Mouse (Mus musculus) erythroblast, embryonic 14.5 days (primary cell): ENCODE data around the gene Commd8. TPM values are rescaled to one million over a fixed set of nuclear protein-coding genes. Genes with fewer than 3 reads are reported as not detected.

Experiments used
- H3K27me3 ChIP-seq: 2 replicates; pipeline ENCODE4 v1.6.1; 2012; ENCODE audit warnings: inconsistent platforms; ENCODE audit not compliant: control insufficient read depth
- H3K36me3 ChIP-seq: 2 replicates; pipeline ENCODE4 v1.6.1; 2012; ENCODE audit warnings: mild to moderate bottlenecking, inconsistent platforms; ENCODE audit not compliant: control insufficient read depth
- H3K4me1 ChIP-seq: 2 replicates; pipeline ENCODE4 v1.6.1; 2012; ENCODE audit warnings: inconsistent platforms; ENCODE audit not compliant: control insufficient read depth
- H3K4me3 ChIP-seq: replicated peaks from 2 replicates; pipeline ENCODE3; 2012; ENCODE audit warnings: moderate library complexity, mild to moderate bottlenecking, inconsistent platforms
- H3K9me3 ChIP-seq: 2 replicates; pipeline ENCODE4 v1.6.1; 2012; ENCODE audit warnings: low read length, inconsistent platforms, mixed read lengths; ENCODE audit not compliant: control insufficient read depth
- GATA1 ChIP-seq: IDR thresholded peaks from 2 replicates; pipeline ENCODE4 v1.6.1; 2012; ENCODE audit warnings: low read length, inconsistent platforms, mixed read lengths
- TAL1 ChIP-seq: IDR thresholded peaks from 3 replicates; pipeline ENCODE4 v1.6.1; 2012; ENCODE audit warnings: low read length, inconsistent platforms, mixed read lengths
- polyA plus RNA-seq: library from polyadenylated mRNA; stranded (reverse); fragments of >175 nt; gene quantifications from 2 replicates; pipeline ENCODE4 v1.2.3, GENCODE M21; 2012

Gene Commd8
- 0.12 and 0.59 TPM in 2 replicates for polyA plus RNA-seq

DNA sequence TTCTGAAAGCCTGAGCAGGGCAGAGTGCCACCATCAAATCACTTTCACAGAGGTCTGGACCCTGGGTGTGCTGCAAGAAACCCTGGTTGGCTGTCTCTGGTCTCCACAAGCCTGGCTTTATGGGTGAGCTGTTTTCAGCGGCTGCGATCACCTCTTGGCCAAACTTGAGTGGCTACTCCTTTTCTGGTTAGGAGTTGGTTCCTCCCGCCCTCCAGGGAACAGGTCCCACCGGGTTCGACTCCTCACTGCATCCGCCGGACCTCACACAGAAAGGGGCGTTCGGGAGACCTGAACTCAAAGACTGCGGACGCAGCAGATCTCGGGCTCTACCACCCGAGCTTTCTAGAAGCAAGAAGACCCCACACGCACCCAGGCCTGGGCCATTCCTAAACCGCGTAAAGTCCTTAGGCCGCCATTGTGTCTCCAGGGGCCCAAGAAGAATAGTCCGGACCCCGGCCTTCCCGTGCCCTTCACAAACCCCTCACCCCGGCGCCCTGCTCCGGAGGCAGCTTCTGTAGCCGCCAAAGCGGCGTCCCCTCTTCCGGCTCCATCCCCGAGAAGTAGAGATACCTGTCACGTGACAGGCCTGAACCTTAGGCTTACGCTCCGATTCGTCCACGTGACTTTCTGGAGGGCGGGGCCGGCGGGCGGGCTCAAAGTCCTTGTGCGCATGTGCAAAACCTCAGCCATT lies at the start of gene Commd8:
TSS of gene Commd8 (minus strand) at position 596 of the 691 bp plus-strand sequence.
- Histone ChIP-seq H3K4me3 (peak within 1 kb of the TSS; percentile 84), H3K9me3 (no peaks in the 10 kb centered on the region), H3K27me3 (no peaks in the 10 kb centered on the region), H3K4me1 (peaks cover 31% of the 10 kb centered on the region), H3K36me3 (peaks cover 31% of the 10 kb centered on the region)
- TF ChIP-seq TAL1 (no peak), GATA1 (no peak)

DNA sequence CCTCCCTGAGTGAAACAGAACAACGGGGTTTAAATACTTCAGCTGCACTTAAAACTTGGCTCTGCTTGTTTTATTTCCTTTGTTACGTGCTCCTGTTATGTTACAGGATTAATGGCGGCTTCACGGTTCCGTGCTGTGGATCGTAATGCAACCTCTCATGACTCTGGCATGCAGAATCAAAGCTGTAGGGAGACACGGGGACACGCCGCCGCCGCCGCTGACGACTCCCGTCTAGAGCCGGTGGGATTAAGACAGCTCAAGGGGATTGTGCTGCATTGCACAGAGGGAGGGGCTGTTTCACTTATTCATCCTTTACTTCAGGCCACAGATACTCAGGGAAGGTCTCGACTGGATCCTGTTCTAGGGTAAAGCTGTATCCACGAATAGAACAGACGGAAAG lies 43.8 kb upstream of the Commd8 start:
- no peaks in the 10 kb centered on the region; the same call in 1 of the 2 replicates for H3K36me3 ChIP-seq
- H3K4me3 ChIP-seq: no peak overlapping the region
- H3K4me1 ChIP-seq: peaks cover 2% of the 10 kb centered on the region; the same call in 1 of the 2 replicates
- no peaks in the 10 kb centered on the region for H3K27me3 ChIP-seq
- TF ChIP-seq GATA1 (no peak), TAL1 (no peak)
- no peaks in the 10 kb centered on the region for H3K9me3 ChIP-seq

DNA sequence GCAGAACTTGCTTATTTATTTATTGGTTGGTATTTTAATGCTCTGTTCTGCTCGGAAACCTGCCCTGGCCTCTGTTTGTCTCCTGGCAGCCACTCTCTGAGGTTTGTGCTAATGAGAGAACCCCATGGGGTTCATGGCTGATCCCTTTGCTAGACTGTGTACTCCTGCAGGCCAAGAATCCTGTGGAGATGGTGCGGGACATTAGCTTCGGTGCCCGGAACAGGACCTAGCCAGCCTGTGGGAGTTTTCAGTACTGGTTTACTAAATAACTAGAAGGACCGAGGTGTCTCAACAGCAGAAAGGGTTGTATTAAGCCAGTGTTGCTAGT lies 42.8 kb upstream of the Commd8 start:
- Histone ChIP-seq H3K4me1 (peaks cover 5% of the 10 kb centered on the region; the same call in 1 of the 2 replicates), H3K9me3 (no peaks in the 10 kb centered on the region), H3K4me3 (no peak overlapping the region), H3K27me3 (no peaks in the 10 kb centered on the region), H3K36me3 (peaks cover 3% of the 10 kb centered on the region)
- no peak for TF ChIP-seq TAL1
- no peak for TF ChIP-seq GATA1

DNA sequence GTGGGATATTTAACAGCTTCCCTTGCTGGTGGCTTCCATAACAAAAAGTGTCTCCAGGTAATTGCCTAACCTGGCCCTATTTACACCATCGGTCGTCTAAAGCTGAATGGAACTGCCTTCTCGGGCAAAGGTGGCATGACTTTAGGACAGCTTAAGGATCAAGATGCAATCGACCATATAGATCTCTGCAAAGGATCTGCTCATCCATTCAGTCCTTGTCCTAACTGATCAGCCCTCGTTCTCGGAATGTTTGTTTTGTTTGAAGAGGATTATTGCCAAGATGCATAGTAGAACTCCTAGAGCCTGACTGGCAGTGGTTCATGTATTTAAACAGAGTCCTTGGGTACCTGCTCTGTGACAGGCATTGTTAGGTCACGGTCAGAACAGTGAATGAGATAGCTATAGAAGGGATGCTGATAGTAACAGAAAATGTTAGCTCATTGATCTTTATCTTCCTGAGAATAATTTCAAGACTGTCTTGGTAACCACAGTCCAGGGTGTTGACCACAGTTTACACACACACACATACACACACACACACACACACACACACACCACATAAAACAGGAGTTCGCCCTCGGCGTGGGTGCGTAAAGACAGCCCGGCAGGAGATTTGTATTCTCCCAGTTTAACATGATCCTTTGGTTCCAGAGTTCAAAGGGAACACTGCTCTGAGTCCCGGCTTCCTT lies 42.3 kb upstream of the Commd8 start:
- peaks cover 5% of the 10 kb centered on the region; the same call in 1 of the 2 replicates for H3K4me1 ChIP-seq
- H3K27me3 ChIP-seq: no peaks in the 10 kb centered on the region
- H3K4me3 ChIP-seq: no peak overlapping the region
- peaks cover 3% of the 10 kb centered on the region for H3K36me3 ChIP-seq
- H3K9me3 ChIP-seq: no peaks in the 10 kb centered on the region
- TF ChIP-seq GATA1 (no peak), TAL1 (no peak)

DNA sequence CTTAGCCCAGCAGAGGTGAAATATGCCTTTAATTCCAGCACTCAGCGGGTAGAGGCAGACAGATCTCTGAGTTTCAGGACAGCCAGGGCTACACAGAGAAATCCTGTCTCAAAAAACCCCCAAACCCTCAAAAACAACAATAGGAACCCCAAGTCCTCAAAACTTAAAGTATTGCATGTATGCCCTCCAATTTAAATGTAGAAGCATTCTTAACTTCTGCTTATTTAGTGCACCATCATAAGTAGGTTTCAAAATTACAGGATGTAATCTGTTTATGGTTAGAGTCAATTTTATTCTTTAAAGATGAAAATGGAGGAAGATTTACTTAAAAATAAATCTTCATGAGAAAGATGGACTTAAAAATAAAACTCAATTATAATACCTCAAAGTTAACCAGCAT lies 40.5 kb upstream of the Commd8 start:
- Histone ChIP-seq H3K4me1 (peaks cover 18% of the 10 kb centered on the region), H3K9me3 (no peaks in the 10 kb centered on the region), H3K36me3 (peaks cover 3% of the 10 kb centered on the region; the same call in 1 of the 2 replicates), H3K4me3 (no peak overlapping the region), H3K27me3 (no peaks in the 10 kb centered on the region)
- TF ChIP-seq GATA1 (no peak), TAL1 (no peak)

DNA sequence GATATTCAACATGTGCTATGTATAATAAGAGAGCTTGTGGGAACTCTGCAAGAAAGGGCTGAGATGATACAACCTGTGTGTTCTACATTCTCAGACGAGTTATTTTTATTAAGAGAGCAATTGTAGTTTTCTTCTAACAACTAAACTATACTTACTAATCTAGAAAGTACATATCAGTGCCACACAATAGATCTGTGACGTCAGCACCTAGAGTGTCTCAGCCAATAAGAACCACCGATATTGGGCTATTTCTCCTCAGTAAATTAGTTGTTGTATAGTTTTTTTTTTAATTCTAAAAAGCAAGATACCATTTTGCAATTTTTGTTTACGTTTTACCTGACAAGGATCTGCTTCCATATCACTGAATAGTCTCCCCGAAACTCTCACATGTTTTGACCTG lies 37.3 kb upstream of the Commd8 start:
- Histone ChIP-seq H3K27me3 (no peaks in the 10 kb centered on the region), H3K4me1 (peaks cover 37% of the 10 kb centered on the region), H3K36me3 (peaks cover 3% of the 10 kb centered on the region; the same call in 1 of the 2 replicates), H3K9me3 (no peaks in the 10 kb centered on the region), H3K4me3 (no peak overlapping the region)
- TF ChIP-seq TAL1 (no peak), GATA1 (no peak)

DNA sequence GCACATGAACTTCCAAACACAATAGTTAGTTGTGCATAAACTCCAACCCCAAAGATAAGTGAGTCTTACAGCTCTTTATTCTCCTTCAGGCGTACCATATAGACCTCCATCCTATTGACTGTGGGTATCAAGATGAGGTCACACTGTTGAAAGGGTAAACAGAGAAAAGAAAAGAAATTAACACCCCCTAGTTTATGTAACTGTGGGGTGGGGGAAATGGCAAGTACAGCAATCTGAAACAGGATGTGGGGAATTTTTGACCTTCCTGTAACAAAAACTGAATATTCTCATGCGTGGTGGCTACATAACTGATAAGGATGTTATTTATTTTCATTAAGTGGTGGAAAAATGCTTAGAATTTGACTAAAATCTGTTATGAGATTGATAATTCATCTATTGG lies 36.5 kb upstream of the Commd8 start:
- Histone ChIP-seq H3K36me3 (peaks cover 3% of the 10 kb centered on the region; the same call in 1 of the 2 replicates), H3K27me3 (no peaks in the 10 kb centered on the region), H3K4me3 (no peak overlapping the region), H3K4me1 (peaks cover 37% of the 10 kb centered on the region), H3K9me3 (no peaks in the 10 kb centered on the region)
- TF ChIP-seq GATA1 (no peak), TAL1 (no peak)

DNA sequence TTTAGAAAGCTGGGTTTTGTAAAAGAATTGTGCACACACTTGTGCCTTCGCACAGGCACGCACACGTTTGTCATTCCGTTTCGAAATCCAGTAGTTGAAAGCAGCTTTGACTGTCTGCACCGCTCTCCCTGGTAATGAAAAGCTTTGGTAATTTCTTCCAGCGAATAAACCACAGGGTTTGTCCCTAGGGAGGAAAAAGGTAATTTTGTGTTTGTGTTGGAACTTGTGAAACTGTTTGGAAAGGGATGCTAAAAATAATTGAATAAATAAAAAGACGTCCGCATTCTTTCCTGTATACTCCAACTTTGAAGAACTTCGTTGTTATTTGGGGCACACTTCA lies 35.7 kb upstream of the Commd8 start:
- Histone ChIP-seq H3K4me1 (peaks cover 37% of the 10 kb centered on the region), H3K9me3 (no peaks in the 10 kb centered on the region), H3K27me3 (no peaks in the 10 kb centered on the region), H3K36me3 (peaks cover 3% of the 10 kb centered on the region; the same call in 1 of the 2 replicates), H3K4me3 (peak overlapping the region; percentile 85)
- no peak for TF ChIP-seq TAL1
- TF ChIP-seq GATA1: no peak

DNA sequence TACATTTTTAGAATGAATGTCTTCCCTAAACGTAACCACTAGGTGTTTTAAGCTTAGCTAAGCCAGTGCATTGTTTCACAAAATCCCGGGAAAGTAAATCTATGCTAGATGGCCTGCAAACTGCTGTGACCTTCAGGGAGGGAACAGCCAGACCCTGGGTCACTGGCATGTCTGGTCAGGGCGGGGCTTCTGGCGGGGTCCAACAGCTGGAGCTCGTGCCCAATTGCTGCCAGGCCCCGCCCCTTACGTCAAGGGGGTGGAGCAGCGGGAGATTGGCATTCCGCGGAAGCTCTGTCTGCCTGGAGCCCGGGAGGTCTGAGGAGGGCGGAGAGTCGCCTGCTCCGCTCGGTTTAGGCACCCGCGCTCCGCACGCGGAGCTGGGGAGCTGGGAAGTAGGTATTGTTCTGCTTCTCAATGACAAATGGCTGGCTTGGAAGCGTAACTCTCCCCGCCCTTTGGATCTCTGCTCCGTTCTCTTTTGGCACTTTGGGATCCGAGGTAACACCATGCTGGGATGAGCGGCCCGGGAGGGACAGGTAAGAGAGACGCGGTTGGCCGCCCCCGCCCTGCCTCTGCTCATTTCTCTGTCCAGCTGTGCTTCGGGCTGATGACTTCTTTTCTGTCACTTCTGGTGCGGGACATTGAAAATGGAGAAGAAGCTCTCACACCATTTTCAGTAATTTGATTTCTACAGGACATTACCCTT lies 35.2 kb upstream of the Commd8 start:
- H3K4me1 ChIP-seq: peaks cover 37% of the 10 kb centered on the region
- H3K4me3 ChIP-seq: peak overlapping the region; percentile 85
- H3K27me3 ChIP-seq: no peaks in the 10 kb centered on the region
- TF ChIP-seq TAL1: no peak
- TF ChIP-seq GATA1: no peak
- peaks cover 3% of the 10 kb centered on the region; the same call in 1 of the 2 replicates for H3K36me3 ChIP-seq
- H3K9me3 ChIP-seq: no peaks in the 10 kb centered on the region
